Mouse (Mus musculus) urinary bladder, adult 18-20 months (tissue): ENCODE measurements around the gene Irf2bp1.

Source experiments
- DNase-seq, 2 experiments: peaks; one replicate each; pipeline ENCODE4 v3.0.0; 2022; ENCODE audit warnings: low spot score in 2 of 2, mixed read lengths in 2 of 2

Gene Irf2bp1

GRCm38 (mm10) chr7:19003902-19004630 lies at the start of gene Irf2bp1:
Gene Irf2bp1, plus strand, starts transcription at chr7:19004044.
- peak; percentile 90 to 93 for DNase-seq

- peak; percentile 33 to 46 for DNase-seq
Measured at GRCm38 (mm10) chr7:18957569-18958383, 46.1 kb upstream of the Irf2bp1 start.

DNA sequence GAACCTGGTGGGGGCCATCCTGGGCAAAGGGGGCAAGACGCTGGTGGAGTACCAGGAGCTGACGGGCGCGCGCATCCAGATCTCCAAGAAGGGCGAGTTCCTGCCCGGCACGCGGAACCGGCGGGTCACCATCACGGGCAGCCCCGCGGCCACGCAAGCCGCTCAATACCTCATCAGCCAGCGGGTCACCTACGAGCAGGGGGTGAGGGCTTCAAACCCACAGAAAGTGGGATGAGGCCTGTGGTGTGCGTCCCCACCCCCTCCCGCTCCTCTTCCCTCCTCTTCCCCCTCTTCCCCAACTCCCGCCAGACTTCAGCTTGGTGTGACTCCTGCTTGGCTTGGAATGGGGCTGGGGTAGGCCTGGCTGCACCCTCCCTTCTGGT lies 45.5 kb upstream of the Irf2bp1 start:
- no peak for DNase-seq

DNA sequence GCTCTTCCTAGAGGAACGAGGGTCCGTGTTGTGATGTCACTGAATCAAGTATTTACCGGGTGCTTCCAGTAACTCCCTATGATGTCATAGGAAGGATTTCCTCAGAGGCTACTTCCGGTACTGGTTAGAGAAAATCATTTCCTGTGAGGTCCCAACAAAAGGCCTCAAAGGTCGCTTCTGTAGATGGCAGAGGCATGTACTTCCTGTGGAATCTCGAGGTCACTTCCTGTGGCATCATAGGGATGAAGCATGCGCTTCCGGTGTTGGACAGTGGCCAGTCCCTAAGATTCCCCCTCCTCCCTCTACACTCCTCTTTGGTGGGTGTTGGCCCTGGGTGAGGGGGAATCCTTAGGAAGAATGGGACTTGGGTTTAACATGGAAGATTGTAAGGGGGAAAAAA lies 44.4 kb upstream of the Irf2bp1 start:
- DNase-seq, result no peak

DNA sequence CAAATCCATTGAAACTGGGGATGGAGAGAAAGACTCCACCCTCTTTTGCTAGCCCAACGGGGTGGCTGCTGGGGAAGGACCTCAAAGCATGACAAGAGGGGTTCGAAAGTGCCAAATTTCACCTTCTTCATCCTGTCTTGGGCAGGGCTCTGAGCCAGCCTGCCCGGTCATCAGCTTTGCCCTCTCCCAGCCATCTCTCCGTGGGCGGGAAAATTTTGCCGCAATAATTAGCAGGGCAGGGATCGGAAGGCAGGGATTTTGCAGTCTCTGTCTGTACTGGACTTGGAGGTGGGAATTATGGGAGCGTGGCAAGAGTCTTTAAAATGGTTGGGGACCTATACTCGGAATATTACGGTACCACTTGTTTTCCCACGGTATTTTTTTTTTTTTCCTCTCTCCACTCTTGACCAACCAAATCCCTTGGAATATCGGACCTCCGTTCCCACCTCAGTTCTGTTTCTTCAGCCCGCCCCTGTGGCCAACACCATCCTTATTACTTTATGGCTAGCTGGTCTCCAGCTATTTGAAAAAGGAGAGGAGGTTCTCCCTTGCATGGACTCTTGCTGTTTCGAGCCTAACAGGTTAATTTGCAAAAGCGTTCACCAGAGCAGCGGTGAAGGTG lies 41.6 kb upstream of the Irf2bp1 start:
- DNase-seq, result no peak

GRCm38 (mm10) chr7:18962795-18963194 lies 41.0 kb upstream of the Irf2bp1 start:
- DNase-seq, result no peak

GRCm38 (mm10) chr7:18963294-18963843 lies 40.5 kb upstream of the Irf2bp1 start:
- no peak for DNase-seq

DNA sequence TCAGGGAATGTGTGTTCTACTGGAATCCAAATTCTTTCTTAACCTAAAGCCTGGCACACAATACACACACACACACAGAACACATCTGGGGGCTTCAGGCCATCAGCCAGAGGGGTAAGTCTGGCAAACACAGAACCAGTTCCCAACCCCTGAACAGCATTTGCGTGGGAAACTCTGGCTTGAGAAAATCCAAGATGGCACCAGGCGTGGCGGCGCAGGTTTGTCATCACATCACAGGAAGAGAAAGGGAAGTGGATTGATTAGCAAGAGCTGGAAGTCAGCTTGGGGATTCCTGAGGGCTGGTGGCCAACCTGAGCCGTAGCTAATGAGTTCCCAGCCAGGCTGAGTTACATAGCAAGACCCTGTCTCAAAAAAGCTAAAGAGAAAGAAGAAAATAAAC lies 38.5 kb upstream of the Irf2bp1 start:
- no peak for DNase-seq

GRCm38 (mm10) chr7:18967603-18968002 lies 36.2 kb upstream of the Irf2bp1 start:
- DNase-seq, result no peak

DNA sequence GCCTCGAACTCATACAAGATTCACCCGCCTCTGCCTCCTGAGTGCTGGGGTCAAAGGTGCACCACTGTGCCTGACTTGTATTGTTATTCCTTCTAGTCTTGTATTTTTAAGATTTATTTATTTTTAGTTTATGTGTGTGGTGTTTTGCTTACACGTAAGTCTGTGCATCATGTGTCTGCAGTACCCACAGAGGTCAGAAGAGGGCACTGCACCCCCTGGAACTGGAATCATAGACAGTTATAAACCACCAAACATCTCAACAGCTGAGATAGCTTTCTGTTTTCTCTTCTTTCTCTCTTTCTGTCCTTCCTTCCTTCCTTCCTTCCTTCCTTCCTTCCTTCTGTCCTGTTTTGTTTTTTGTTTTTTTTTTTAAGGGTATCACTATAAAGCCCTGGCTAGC lies 32.9 kb upstream of the Irf2bp1 start:
- no peak for DNase-seq

GRCm38 (mm10) chr7:18978381-18978780 lies 25.5 kb upstream of the Irf2bp1 start:
- no peak for DNase-seq

DNA sequence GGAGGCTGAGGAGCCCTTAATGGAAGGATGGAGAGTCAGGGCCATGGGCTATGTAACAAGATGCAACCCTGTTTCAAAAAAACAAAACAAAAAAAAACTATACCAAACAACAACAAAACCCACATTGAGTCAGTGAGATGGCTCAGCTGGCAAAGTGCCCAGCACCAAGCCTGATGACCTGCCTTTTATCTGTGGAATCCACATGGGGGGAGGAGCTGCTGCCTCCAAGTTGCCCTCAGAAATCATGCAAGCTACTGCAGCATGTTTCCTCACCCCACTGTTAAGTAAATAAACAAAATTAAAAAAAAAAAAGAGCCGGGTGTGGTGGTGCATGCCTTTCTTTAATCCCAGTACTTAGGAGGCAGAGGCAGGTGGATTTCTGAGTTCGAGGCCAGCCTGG lies 17.3 kb upstream of the Irf2bp1 start:
- no peak for DNase-seq

DNA sequence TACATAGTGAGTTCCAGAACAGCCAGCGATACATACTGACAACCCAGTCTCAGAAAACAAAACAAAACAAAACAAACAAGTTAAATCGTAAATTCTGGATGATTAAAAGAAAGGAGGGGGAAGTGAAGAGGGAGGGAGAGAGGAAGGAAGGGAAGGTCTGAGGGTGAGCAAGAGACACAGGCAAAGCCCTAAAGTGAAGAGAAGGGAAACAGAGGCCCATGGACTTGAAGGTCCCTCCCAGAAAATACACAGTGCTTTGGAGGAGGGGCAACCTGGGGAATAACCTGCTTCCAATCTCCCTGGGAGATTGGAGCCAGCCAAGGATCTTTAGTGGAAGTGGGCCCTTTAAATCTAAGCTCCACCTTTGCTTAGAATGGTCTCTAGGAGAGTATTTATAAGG lies 16.7 kb upstream of the Irf2bp1 start, which contains the start of gene Nanos2:
Gene Nanos2, plus strand, starts transcription at position 301 of the 400 bp plus-strand sequence.
- DNase-seq, result no peak

DNA sequence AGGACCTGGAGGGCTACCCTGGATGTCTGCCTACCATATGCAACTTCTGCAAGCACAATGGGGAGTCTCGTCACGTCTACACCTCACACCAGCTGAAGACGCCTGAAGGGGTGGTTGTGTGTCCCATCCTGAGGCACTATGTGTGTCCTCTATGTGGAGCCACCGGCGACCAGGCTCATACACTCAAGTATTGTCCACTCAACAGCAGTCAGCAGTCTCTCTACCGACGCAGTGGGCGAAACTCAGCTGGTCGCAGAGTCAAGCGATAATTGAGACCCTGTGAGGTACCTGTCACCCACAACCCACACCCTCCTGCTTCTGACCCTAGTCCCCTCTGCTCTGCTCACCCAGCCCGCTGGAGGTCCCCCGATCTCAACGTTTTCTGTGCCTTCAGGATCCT lies 16.1 kb upstream of the Irf2bp1 start:
- DNase-seq, result no peak

DNA sequence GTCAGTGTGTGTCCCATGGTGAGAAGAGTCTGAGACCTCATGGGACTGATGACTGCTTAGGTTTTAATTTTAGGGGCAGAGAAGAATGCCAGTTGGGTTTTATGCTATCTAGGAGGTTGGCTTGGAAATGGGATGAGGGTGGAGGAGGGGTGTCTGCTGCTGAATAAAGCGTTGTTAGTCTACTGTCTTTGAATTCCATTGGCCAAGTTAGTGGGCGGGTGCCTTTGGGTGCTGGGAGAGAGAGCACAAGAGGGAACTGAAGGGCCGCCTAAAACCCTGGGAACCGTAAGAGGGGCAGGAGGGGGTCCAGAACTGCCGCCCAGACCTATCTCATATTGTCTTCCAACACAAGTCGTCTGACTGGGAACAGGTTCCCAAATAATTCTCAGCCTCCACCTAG lies 15.1 kb upstream of the Irf2bp1 start:
- DNase-seq, result no peak

GRCm38 (mm10) chr7:18989995-18990394 lies 13.8 kb upstream of the Irf2bp1 start:
- no peak for DNase-seq

GRCm38 (mm10) chr7:18990601-18991295 lies 13.1 kb upstream of the Irf2bp1 start, which contains the start of gene Mypop:
Gene Mypop, plus strand, starts transcription at chr7:18991245.
- peak; percentile 92 to 99 for DNase-seq

- no peak for DNase-seq
Measured at GRCm38 (mm10) chr7:18991660-18992293, 12.1 kb upstream of the Irf2bp1 start.

GRCm38 (mm10) chr7:18992294-18992675 lies 11.6 kb upstream of the Irf2bp1 start:
- DNase-seq, result no peak

GRCm38 (mm10) chr7:18993036-18993435 lies 10.8 kb upstream of the Irf2bp1 start:
- DNase-seq, result no peak

GRCm38 (mm10) chr7:18998835-18999234 lies 5.0 kb upstream of the Irf2bp1 start:
- DNase-seq, result no peak
